Mouse (Mus musculus) left cerebral cortex, adult 2 months (tissue): ENCODE measurements around the gene Atp4a. TPM values are rescaled to one million over a fixed set of nuclear protein-coding genes. Genes with fewer than 3 reads are reported as not detected.
A peak's percentile ranks its signal among the peaks of the same experiment; 100 is the strongest.
"Not testable (repeated sequence)": the region's sequence is repeated elsewhere in the genome, so short reads cannot be mapped to it uniquely, and the experiment has no call there.

Experiments used
- DNase-seq, 2 experiments: peaks; one replicate each; pipeline ENCODE4 v3.0.0; 2021 to 2022; ENCODE audit warnings: low spot score in 2 of 2, mixed read lengths in 1 of 2; ENCODE audit errors: extremely low spot score in 1 of 2
- H3K27ac ChIP-seq: fragments of 200-600 bp; 2 replicates; pipeline ENCODE4 v1.8.1; 2022
- H3K4me3 ChIP-seq: fragments of 200-600 bp; 2 replicates; pipeline ENCODE4 v1.8.1; 2022
- CTCF ChIP-seq: fragments of 200-600 bp; IDR thresholded peaks from 2 replicates; pipeline ENCODE4 v1.8.1; 2022; ENCODE audit warnings: antibody characterized with exemption, mild to moderate bottlenecking, moderate library complexity
- intact Hi-C: fragments of 180-260 bp; cut with DNase I; formaldehyde crosslinking; loops from one replicate; pipeline ENCODE4 v1.15.1; 2025
- total RNA-seq, 2 experiments: library from RNA; stranded (reverse); gene quantifications; 2 replicates each; pipeline ENCODE4 v1.2.3; 2021

Gene Atp4a
- total RNA-seq, 2 experiments from 2014 or later: 0.70 TPM

DNA sequence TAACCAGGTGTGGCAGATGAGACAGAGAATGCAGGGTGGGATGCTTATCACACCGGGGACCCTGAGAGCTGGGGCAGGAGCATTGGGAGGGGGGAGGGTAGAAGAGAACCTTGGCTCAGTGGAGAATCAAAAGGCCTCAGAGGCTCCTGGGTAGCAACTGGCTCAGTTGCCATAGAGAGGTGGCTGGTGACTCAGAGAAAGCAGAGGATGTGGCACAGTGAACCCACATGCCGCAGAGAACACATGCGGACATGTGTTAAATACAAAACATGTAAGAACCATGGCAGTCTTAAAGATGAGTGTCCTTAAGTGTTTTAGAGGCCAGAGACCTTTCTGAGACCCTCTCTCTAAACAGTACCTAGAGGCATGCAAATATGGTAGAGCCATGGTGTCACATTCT, 24.2 kb downstream of the Atp4a start:
- no peak for DNase-seq
- no peak for TF ChIP-seq CTCF
- no peak overlapping the region for H3K4me3 ChIP-seq
- intact Hi-C loops: loop anchor here (10.0 kb wide), 1 partner anchor 339 kb away; the partner anchor contains the start of gene Fxyd3
- H3K27ac ChIP-seq: no peak overlapping the region

GRCm38 (mm10) chr7:30742570-30742969, 30.6 kb downstream of the Atp4a start:
- intact Hi-C loops, H3K4me3 ChIP-seq, H3K27ac ChIP-seq, DNase-seq: not testable (repeated sequence)

DNA sequence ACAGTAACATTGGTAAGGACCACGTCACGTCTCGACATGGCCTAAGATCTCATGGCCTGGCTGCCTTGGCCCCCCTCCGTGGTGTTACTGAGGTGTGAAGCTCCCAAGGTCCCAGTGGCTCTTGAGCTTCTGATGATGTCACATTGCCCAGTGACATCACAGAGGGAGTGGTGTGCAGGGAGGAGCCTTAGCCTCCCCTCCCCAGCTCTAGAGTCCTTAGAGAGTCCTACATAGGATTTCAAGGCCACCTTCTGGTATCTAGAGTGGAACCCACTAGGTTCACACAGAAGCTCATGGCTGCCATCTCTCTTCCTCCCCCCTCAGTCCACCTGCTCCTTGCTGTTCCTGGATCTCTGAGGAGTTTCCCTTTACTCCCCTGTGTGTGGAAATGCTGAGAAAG, 31.6 kb downstream of the Atp4a start, which contains the start of gene Gapdhs:
TSS of gene Gapdhs (minus strand) at position 65 of the 400 bp plus-strand sequence.
- DNase-seq, H3K27ac ChIP-seq, intact Hi-C loops, H3K4me3 ChIP-seq: not testable (repeated sequence)

GRCm38 (mm10) chr7:30744022-30744598, 32.1 kb downstream of the Atp4a start:
- TF ChIP-seq CTCF: no peak; the same call in 1 of the 2 replicates
- intact Hi-C loops: no loop called here
- H3K4me3 ChIP-seq: no peak overlapping the region

DNA sequence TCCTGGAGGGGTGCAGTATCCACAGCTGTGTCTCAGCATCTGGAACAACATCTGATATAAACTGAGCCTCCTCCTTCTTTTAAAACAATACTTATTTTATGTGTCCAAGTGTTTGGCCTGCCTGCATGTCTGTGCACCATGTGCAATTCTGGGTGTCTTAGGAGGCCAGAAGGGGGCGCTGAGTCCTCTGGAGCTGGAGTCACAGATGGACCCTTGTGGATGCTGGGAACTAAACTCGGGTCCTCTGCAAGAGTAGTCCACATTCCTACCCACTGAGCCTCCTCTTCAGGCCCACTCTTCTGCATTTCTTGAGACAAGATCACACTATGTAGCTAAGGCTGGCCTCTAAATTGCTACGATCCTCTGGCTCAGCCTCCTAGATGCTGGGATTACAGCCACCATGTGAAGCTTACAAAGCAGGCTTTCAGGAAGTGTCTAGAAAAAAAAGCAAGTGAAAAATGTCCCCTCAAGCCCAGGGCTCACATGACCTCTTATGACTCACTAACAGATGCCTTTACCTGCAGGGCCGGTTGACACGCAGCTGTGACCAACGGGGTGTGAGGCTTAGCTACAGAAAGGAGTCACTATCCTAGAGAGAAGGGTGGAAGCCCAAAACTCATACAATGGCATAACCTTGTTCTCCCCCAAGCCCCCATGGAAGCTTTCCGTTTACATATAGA, 35.7 kb downstream of the Atp4a start:
- Histone ChIP-seq H3K4me3 (no peak overlapping the region), H3K27ac (no peak overlapping the region)
- intact Hi-C loops: no loop called here
- DNase-seq: no peak
- no peak; the same call in 1 of the 2 replicates for TF ChIP-seq CTCF

More at GRCm38 (mm10) chr7:30744022-30744598, 32.1 kb downstream of the Atp4a start:
- no peak for DNase-seq
- H3K27ac ChIP-seq: no peak overlapping the region

GRCm38 (mm10) chr7:30749824-30750606, 38.0 kb downstream of the Atp4a start:
- Histone ChIP-seq H3K4me3 (no peak overlapping the region), H3K27ac (no peak overlapping the region)
- no peak for TF ChIP-seq CTCF
- DNase-seq: no peak
- intact Hi-C loops: no loop called here

DNA sequence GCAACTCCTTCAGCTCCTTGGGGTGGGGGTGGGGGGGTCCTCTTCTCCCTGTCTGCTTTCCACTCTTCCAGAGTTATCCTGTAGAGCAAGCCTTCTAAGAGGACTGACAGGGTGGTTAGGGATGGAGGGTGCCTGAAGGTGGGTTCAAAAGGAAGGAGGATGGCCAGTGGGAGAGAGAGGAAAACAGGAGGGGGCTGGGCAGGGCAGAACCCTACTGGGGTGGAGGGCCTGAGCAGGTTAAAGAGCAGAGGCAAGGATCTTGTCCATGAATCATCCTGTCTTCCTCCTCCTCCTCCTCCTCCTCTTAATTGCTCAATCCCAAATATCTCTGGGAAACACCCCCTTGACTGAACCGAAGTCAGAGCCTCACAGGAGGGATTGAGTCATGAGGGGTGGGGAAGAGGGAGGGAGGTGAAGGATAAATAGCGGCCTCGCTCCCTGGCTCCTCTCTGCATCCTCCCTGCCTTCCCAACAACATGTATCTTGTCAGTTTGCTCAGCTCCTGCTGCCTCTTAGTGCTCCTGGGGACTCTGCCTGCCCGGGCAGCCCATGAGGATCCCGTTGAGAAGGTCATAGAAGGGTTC, 39.2 kb downstream of the Atp4a start, which contains the start of gene Sbsn:
TSS of gene Sbsn (plus strand) at position 386 of the 584 bp plus-strand sequence.
- intact Hi-C loops: no loop called here
- TF ChIP-seq CTCF: no peak
- DNase-seq: no peak
- no peak within 1 kb of the TSS for H3K27ac ChIP-seq
- H3K4me3 ChIP-seq: no peak within 1 kb of the TSS

- Histone ChIP-seq H3K4me3 (no peak overlapping the region), H3K27ac (no peak overlapping the region)
- TF ChIP-seq CTCF: no peak
- intact Hi-C loops: loop anchor here (5.0 kb wide), 1 partner anchor 40 kb away; no protein-coding TSS in a partner anchor
- DNase-seq: no peak
These were observed 45.0 kb downstream of the Atp4a start for GRCm38 (mm10) chr7:30757001-30757400.

DNA sequence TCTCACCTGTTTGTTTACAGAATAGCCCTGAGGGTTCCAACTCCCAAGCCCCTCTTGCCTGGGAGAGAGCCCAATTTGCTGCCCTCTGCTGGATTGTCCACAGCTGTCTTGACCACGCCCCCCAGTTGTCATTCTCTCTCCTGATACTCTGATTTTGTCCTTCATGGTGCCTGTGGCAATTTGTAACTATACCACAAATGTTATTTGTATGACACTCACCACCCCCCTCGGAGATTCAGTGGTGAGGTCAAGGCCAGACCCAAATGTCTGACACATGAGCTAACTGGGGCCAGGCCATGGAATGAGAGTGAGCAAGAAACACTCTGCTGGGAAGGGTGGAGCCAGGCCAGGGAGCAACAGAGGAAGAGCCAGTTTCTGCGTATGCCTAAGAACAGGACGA, 46.8 kb downstream of the Atp4a start:
- Histone ChIP-seq H3K4me3 (no peak overlapping the region), H3K27ac (no peak overlapping the region)
- TF ChIP-seq CTCF: peak; percentile 39
- no peak for DNase-seq
- intact Hi-C loops: loop anchor here (5.0 kb wide), 1 partner anchor 42 kb away; no protein-coding TSS in a partner anchor

- TF ChIP-seq CTCF: no peak
- Histone ChIP-seq H3K4me3 (no peak overlapping the region), H3K27ac (no peak overlapping the region)
- intact Hi-C loops: no loop called here
- no peak for DNase-seq
These were observed 49.9 kb downstream of the Atp4a start for GRCm38 (mm10) chr7:30761769-30762352.

- intact Hi-C loops: no loop called here
- Histone ChIP-seq H3K4me3 (no peak within 1 kb of the TSS), H3K27ac (no peak within 1 kb of the TSS)
- no peak for DNase-seq
- no peak for TF ChIP-seq CTCF
These were observed 51.4 kb downstream of the Atp4a start, which contains the start of gene Dmkn for GRCm38 (mm10) chr7:30763456-30763855. Gene Dmkn (plus strand): TSS chr7:30763756.
